Mouse (Mus musculus): ENCODE data around the gene Ube2ql1.

- no peak for TF ChIP-seq EP300 (IDR thresholded peaks at IDR 0.05)
- TF ChIP-seq CTCF (IDR thresholded peaks at IDR 0.05): no peak
Measured at GRCm38 (mm10) chr13:69685406-69685818, 54.3 kb downstream of the Ube2ql1 start.
